Mouse (Mus musculus) urinary bladder, adult 2 months (tissue): ENCODE results near the gene Gabre. TPM values are rescaled to one million over a fixed set of nuclear protein-coding genes. Genes with fewer than 3 reads are reported as not detected.

ENCODE experiments used
- DNase-seq: peaks from one replicate; pipeline ENCODE4 v3.0.0; 2022; ENCODE audit warnings: low spot score
- polyA plus RNA-seq: library from polyadenylated mRNA; depleted of rRNA; stranded (reverse); fragments of >200 nt; gene quantifications from 2 replicates; pipeline ENCODE4 v1.2.3, GENCODE M21; 2012; rRNA removed

Gene Gabre
- polyA plus RNA-seq: 5.3 and 5.7 TPM in 2 replicates

DNA sequence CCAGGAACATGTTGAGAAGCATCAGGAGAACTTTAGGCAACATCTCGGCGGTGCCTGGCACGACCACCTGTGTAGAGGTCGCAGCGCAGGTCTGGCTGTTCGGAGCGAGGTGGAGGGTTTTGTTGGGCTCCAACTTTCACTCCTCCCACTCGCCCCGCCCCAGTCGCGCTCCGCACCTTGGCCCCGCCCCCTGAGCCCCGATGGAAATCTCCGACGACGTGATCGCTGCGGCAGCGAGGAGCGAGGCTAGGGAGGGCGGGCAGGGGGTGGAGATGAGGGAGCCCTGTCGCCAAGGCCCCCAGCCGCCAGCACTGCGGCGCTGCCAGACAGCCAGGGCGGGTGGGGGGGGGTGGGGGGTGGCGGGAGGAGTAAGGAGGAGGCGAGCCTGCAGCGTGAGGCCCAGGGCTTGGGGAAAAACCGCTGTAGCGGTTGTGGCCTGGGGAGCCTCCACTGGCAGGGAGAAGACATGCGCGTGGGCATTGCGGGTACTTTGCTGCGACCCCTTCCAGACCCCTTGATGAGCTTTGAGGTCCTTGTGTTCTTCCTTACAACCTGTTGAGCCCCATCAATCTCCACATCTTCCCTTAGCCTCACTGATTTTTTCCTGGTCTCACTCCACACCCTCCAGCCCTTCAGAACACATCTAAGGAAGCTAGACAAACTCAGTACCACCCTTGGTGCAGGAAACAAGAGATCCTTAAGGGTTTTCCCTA is at the start of gene Gabre:
TSS of gene Gabre (minus strand) at position 145 of the 713 bp plus-strand sequence.
- peak; percentile 24 for DNase-seq

GRCm38 (mm10) chrX:72297812-72298211 is 23.2 kb upstream of the Gabre start:
- DNase-seq: no peak

DNA sequence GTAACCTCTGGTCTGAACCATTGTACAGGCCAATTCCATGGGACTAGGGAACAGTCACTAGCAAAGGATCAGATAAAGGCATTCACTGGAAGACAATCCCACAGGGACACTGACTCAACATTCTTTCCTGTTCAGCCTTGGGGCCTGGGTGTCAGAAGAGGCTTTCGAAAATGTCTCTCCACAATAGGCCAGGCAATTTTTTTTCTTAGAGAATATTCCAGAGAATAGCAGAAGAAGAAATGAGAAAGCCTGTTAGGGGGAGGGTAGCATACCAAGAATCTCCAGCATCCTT is 715 bp upstream of the Gabre start:
- DNase-seq: no peak

DNA sequence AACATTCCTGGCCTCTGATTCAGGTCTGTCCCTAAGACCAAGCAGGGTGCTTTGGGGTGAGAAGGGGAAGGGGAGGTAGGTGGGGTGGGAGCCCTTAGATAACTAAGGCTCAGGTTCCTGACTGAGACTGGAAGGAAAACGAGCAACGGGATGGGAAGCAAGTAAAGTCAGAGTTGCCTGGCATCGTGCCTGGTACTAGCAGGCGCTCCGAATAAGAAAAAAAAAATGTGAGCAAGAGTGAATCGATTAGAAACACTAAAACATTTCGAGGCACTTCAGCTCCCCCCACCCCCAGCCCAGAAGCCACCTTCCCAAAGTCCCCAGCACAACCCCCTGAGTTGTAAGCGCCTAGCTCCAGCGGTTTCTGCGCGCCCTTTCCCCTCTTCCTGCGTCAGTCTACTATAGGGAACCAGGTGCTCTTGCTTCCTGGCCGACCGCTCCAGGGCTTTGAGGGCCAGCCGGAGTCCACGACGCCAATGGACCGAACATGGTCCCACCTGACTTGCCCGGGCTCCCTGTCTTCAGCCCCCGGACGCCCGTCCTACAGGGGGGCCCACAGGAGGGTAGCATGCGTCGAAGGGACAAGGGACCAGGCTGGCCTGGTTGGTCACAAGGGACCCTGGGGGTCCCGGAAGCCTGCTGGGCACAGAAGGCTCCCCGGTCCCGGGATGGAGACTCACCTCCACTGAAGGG is 491 bp downstream of the Gabre start:
- DNase-seq: no peak

DNA sequence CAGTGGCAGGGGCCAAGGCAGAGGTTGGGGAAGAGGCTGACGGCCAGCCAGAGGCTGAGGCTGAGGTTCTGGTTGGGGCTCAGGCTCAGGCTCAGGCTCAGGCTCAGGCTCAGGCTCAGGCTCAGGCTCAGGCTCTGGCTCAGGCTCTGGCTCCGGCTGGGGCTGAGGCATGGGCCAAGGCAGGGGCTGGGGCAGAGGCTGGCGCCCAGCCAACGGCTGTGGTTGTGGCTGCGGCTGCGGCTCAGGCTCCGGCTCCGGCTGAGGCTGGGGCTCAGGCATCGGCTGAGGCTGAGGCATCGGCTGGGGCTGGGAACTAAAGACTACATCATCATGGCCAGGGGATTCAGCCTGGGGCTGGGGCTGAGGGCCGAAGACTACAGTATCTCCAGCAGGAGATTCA is 4.0 kb downstream of the Gabre start:
- DNase-seq: no peak

- no peak for DNase-seq
Observed at GRCm38 (mm10) chrX:72221717-72222116, 52.9 kb downstream of the Gabre start, which contains the start of gene Magea4. Magea4 (plus strand) TSS chrX:72222017.

Other genes with a start within 250 kb of the Gabre start
- gene Magea4, start 52.8 kb downstream of the Gabre start, polyA plus RNA-seq: not detected in 2 replicates
- not detected in 2 replicates for gene Magea10, start 112.1 kb upstream of the Gabre start, polyA plus RNA-seq